Mouse (Mus musculus) c-Kit-positive CD71-negative TER-119-negative erythroid progenitor cells, embryonic 14.5 days (primary cell): ENCODE measurements around the gene Foxp1.

Source experiments
- DNase-seq: peaks from one replicate; pipeline ENCODE4 v3.0.0-alpha.2; 2013; ENCODE audit warnings: low read depth

Foxp1 gene

DNA sequence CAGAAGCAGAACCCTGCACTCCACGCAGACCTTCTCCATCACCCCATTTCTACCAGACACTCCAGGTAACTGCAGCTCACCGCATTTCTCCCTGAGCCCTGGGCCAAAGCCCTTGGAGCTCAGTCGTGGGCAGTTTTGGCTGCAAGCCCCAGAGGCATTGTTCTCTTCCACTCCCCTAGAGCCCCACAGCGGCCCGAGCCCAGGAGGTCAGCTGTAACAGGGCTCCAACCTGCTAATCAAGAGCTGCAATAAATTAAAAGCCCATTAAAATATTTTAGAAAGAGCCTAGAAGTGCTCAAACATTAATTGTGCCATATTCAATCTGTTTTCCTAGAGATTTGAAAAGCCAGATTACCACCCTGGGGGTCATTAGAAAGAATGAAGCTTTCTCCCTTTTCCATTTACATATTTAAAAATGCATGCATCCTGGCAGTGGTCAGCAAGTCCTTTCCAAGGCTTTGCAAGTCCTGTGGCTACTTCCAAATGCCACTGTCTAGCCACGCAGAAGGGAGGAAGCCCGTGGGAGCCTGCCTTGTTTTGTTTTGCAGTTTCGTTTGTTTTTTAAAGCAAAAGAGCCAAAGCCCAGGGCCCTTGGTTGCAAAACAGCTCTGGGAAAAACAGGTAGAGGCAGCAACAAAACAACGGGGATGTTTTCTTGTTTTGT, 83.2 kb downstream of the Foxp1 start:
- DNase-seq: no peak

DNA sequence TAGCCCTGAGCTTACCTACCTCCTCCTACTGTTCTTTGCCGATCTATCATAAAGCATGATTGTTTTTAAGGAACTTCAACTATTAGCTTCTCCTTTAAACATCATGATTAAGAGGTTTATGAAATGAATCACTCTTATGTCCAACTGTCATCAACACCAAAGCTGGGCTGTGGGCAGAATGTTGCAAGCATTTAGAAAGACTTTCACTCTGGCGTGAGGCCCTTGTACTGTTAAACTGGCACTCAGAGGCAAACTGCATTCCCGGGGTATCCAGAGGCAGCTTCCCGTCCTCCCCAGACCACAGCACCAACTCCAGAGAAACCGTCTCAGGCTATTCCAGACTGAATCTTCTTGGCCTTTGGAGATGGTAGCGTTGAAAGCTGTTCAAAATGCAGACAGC, 86.2 kb downstream of the Foxp1 start:
- peak; percentile 23 for DNase-seq

DNA sequence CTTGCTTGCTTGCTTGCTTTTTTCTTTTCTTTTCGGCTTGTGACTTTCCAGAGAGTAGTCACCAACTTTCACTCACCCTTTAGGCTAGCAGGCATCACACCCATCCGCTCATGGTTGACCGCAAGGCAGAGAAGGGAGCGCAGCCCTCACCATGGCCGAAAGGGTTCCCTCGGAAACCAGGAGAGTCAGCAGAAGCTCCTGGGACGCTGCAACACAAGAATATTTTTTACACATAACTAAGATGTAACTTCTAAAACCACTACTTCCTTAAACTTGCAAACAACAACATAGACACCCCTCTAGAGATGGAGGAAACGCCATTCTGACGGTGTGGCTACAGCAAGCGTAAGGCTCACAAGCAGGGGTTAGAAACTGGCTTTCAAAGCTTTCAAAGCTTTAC, 87.4 kb downstream of the Foxp1 start:
- no peak for DNase-seq

DNA sequence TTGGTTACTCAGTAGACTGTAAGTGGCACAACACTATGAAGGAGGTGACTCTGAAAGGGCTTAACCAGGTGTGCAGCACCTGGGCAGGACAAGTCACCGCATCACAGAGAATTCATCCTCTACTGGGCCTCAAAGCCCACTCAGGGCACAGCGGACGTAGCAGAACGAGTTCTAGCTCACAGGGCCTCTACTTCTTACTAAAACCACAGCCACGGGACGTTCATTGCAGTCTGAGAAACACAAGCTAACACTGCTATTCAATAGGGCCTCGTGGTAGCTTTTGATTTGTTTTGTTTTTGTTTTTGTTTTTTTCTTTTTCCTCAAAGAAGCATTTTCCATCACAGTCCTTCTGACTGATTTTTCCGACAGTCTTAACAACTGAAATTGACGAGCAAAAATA, 89.5 kb downstream of the Foxp1 start:
- DNase-seq: no peak

DNA sequence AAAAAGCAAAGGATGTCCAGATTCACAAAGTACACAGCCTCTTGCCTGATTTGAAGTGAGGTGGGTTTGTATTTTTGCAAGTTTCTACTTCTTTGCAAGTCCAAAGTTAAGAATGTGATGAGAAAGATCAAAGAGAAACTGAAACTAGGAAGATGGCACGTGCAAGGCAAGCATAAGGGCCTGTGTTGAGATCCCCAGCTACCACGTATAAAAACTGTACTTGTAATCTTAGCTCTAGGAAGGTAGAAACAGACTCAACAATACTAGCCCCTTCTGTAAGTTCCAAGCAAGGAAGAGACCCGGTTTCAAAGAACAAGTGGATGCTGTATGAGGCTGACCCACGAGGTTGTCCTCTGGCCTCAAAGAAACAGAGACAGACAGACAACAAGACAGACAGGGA, 90.6 kb downstream of the Foxp1 start:
- no peak for DNase-seq

DNA sequence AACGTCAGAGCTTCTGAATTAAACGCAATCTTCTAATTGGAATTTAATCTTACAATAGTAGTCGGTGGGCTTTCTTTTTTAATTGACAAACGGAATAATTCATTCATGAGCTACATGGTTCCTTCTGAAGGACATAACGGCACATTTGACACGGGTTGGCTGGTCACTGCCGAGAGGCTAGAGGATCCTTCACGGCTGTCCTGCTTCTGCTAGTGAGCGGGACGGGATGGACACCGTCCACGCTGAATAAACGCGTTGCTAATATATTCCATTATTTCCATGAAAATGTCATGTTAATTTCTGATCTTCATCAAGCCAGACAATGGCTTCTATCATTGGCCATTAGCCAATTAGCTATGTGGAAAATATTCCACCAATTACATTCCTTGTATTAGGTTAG, 92.0 kb downstream of the Foxp1 start:
- no peak for DNase-seq

DNA sequence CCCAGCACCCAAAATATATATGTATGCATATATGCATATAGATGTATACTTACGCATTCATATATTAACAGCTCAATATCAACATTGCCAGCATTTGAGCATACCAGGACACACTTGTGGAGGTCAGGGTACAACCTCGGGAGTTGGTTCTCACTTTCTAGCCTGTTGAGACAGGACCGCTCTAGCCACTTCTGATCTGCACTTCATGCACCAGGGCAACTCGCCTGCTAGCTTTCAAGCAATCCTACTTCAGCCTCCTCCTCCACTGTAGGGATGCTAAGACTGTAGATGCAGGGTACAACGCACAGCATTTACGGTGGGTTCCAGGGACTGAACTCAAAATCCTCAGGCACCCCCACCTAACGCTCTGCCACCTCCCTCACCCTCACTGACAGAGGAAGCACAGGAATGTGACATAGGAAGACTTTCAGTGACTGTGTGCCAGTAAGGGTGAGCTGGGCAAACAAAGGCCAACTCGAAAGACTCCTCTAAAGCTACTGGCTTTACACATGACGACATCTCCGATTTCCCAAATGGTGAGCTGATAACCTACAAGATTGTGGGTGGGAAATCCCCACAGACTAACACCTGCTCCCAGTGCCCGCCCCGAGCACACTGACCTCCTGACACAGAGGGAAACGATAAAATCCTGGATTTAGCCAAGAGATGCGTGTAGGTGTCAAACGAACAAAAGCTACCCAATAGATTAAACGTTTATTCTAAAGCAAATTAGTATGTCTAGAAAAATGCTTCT, 93.0 kb downstream of the Foxp1 start:
- no peak for DNase-seq

DNA sequence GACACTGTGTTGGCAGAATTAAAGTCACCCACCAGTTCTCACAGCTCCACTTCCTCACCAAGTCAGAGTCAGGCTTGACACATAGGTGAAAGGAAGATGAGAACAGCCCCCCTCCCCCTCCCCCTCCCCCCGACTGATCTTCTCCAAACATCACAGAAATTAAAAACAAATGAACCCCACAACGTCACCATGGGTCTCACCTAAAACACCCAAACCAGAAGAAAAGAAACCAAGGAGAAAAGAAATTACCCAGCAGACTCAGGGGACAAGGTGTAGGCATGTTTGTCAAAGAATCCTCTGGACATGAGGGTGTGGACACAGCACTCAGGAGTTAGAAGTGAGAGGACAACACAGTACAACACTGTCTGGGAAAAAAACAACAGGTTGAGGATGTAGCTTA, 93.6 kb downstream of the Foxp1 start:
- DNase-seq: no peak

DNA sequence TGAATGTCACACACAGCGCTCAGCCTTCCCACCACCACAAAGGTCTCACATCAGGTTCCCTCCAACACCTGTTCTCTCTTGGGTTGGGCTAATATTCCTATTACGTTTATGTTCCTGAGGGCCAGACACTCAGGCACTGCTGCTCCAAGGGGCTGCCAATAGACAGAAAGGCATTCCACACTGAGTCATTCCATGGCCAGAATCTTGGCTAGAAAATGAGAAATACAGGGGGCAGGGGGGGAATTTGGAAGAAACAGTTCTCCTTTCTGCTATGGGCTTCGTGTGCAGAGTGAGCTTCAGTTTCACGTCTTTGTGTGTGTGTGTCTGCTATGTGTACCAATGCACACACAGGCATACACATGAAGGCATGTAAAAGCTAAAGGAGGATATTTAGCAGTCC, 95.2 kb downstream of the Foxp1 start:
- DNase-seq: no peak

DNA sequence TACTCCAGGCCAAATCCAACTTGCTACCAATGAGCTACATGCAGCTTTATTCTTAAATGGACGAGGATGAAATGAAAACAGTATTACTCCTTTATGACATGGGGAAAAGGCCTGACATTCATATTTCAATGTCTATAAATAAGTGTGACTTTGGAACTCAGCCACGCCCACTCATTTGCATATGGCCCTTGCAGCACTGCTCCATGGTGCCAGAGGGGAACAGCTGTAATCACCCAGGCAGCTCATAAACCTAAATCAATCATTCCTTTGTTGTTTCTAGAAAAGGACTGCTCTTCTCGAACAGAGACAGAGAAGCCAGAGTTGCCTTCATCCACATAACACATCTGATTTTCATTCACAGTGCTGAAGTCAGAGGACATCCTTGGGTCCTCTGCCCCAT, 97.5 kb downstream of the Foxp1 start:
- DNase-seq: no peak

DNA sequence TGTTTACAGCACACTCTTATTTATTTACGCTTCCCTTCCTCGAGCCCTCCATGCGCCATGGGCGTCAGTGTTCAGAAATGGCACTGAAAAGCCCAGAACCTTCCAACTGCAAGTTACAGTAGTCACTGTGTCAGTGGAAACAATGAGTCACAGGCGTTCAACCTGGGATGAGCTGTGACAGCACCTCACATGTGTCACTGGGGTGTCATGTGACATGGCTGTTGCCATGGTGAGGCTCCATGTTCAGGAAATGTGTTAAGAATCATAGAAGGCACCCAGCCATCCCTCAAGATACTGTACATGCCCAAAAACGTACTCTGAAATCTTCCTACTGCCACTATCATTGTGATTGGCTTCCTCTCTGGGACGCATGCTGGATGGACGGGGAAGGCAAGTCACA, 101.9 kb downstream of the Foxp1 start:
- peak; percentile 41 for DNase-seq

DNA sequence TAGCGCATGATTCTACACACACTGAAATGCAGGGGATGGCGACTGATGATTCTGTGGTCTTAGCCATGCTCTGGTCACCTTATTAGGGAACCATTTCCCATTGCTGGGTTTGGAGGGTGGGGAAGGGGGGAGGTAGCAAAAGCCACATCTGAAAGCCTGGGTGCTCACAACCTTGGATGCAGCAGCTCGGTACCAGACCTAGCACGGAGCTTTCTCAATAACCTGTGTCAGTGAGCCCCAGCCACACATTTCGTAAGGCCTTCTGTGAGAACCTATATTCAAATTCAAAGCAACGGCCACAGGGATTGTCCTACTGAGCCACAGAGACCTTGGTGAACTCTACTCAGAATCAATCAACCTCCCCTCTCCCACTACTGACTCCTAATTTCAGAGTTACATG, 109.9 kb downstream of the Foxp1 start:
- DNase-seq: no peak

DNA sequence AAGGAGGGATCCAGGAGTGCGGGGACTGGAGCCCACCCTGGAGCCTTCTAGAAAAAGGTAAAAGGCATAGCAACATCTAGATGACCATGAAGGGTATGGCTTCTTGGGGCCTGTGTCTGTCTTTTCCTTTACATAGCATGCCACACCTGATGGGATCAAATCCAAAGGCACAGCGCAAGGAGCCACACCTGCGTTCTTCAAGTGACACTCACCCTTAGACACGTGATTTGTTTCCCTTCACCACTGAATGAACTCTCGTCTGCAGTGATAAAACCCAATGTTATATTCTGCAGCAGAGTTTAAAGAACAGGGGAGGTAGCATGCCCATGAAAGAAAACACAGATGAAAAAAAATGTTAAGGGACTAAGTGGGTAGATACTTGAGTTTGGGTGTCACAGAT, 112.9 kb downstream of the Foxp1 start:
- no peak for DNase-seq

DNA sequence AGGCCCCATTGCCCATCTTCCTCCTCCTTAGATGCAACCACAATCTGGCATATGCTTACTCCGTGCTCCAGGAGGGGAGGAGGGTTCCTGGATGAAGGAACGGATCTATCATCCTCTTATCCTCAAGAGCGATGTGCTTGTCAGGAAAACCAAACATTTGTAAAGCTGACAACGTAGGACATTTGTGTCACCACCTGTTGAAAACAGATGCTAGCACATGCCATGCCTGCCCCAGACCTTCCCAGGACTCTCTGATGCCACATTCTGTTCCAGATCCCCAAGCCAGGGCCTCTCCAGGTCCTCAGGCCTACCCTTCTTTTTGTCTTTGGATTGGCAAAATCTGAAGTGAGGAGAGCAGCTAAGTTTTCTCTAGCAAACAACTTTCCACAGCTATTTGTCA, 113.6 kb downstream of the Foxp1 start:
- no peak for DNase-seq

DNA sequence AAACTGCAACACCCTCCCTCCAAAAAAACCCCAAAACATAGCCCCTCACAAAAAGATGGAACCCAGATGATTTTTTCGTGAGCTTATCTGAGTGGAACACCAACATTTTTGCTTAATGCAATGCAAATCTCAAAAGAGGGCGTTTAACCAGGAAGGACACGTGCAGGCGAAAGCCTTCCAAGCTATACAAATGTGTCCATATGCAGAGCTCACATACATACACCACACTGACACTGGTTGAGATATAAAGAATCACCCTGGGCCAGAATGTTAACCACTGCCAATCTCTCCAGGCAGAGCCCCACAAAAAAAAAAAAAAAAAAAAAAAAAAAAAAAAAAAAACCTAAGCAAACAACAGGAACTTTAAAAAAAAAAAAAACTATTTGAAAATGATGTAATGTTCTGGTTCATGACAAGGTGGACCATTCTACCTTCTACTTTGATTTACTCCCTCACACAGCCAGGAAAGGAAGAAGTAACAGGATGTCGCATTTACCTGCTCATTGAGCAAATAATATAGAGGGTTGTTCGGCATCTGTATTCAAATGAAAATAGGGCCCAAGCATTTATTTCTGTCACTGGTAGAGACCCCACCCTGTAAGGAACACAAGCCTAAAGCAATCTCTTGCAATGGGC, 118.6 kb downstream of the Foxp1 start:
- no peak for DNase-seq

DNA sequence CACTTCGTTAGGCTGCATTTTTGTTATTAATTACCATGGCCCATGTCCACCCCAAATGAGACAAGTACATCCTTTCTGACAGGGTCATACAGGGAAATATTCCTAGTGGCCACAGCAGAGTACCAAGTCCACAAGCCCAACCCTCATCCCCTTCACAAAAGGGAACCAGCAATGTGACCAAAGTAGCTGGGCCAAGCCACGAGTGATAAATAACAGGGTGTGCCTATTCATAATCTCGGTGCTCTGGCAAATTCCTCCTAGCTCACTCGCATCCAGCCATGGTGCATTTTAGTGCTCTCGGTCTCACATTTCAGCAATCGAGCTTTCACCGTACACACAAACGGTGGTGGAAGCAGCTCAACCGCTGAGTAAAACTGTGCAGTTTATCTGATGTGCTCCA, 119.6 kb downstream of the Foxp1 start:
- DNase-seq: no peak

DNA sequence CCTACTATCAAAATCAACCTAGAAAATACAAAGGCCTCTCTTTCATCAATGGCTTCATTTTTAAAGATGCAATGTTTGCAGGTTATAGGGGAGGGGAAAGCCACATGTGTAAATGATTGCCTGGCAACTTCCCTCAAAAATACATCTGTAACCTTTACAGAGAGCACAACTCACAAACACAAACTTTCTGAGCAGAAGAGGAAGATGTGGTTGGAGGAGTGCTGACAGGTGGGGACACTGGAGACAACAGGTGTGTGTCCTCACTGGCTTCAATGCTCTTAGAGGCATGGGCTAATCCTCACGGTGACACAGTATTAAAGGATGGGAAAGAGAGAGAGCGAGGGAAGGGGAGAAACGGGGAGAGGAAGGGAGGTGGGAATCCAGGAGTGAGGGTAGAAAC, 120.2 kb downstream of the Foxp1 start:
- DNase-seq: no peak

DNA sequence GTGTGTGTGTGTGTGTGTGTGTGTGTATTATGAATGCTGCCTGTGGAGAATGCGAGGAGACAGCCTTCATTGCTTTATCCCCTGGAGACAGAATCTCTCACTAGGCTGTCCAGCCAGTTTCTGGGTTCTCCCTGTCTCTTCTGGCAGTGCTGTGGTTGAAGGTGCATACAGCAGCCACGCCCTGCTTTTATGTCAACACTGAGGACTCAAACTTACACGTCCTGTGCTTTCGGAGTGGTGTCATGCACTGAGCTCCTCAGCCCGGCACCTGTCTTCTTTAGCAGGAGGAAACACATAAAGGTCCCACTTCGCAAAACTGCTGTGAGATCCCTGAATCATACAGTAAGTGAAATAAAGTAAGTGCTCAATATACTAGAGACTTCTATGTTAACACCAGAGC, 120.7 kb downstream of the Foxp1 start:
- DNase-seq: no peak

DNA sequence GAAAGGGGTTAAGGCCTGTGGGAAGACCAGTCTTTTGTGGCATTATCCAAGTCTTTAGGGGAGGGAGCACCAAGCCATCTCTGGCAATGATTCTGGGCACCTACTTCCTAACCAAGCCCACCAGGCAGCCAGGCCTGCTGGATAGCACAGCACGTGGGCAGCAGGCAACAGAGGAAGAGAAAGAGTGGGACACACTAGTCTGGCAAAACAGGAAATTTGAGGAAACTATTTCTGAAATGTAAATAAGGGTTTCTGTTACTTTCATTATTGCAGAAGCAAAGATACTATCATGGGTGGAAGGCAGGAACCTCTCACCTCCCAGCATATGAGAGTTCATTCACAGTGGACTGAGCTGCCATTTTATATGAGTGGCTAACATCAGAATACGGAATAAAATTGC, 121.3 kb downstream of the Foxp1 start:
- DNase-seq: no peak

DNA sequence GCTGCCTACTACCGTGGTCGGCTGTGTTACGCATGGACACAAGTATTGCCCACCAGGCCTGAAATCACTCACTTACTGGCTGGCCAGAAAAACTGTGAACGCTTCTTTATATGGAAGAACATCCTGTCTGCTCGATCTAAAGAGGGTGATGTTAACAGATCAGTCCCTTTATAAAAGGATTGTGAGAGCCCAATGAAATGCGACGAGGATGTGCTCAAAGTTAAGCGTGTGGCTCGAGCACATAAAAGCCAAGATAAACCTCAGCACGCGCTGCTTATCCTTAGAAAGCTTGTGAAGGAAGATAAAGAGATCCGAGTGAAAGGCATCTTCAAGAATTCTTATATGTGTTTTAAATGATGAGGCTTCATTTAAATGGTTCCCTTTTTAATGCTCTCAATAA, 126.8 kb downstream of the Foxp1 start:
- no peak for DNase-seq

DNA sequence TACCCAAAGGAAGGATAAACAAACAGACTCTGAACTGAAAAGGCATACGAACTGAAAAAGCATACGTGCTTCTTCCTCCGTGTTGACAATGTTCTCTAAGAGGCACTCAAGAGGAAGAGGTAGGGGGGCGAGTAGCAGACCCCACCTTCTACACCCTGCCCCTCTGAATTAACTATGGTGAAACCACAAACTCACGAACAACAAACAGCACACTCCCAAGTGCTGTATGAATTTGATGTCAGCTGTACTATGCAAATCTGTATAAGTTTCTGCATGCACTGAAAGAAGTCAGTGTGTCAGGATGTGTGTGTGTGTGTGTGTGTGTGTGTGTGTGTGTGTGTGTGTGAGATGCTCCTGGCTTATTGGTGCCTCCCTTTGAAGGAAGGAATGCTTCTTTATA, 127.7 kb downstream of the Foxp1 start:
- DNase-seq: no peak

DNA sequence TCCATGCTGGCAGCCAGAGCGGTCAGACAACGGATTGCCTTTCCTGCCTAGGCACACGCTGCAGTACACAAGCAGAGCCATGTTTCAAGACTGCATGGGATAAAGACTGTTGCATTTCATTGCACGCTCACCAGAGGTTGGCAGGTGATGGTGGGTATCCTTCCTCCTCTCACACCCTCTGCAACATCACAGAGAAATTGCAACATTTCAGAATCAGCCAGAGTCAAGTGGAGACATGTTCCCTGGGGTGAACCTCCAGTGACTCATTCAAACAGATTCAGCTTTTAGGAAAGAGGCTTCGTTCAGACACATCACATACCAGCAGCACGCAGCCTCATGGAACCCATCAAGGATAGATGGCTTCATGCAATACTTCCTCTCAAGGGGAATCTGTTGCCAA, 130.0 kb downstream of the Foxp1 start:
- DNase-seq: no peak
